Comparison of ENCODE assay signal across 13 mouse cellular contexts in the genomic region with DNA sequence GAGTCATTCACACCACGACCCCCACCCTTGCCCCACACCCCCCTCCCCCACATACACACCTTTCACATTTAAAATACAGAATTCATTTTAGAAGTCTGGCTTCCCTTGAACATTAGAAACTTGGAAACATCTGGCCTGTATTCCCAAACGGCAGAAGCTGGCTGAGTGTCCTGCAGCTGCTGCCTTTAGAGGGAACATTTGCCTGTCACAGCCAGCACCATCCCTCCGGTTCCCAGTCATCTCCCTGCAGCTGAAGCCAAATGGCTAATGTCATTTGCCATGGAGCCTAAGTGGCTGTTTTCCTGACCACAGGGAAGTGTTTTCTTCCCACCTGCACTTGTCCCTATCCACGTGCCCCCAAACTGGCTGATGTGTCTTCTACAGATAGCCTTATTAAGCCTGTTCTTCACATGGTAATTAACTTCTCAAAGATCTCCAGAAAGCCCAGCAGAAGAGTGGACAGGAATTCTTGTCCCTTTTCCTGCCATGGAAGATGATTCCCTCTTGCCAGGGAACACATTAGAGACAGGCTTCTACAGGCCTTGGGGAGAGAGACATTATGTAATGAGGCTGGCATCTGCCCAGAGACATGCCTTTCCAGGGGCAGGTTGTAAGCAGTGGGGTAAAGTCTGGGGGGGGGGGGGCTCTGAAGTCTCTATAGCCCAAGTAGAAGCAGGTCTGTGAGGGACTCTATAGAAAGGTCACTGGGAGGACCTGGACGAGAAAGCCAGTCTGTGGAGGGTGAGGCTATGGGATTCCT. TPM values are rescaled to one million over a fixed set of nuclear protein-coding genes. Genes with fewer than 3 reads are reported as not detected.
DNase-seq lines count a peak whose midpoint lies in the region; ATAC-seq lines count a peak whose summit lies in the region.
"Had no signal": no experiment of that assay in that cellular context is flagged by ENCODE, and none has a peak within 500 bp of the region (broad histone marks: within the 10 kb centered on the region; RNA-seq: fewer than 3 reads in every experiment).

No protein-coding gene starts in this region.

- H3K9ac ChIP-seq in heart, embryonic 12.5 days, result no peak overlapping the region
- H3K9ac ChIP-seq in kidney, embryonic 14.5 days (ENCODE audit: low read depth, low read length), result no peak overlapping the region
- H3K9ac ChIP-seq: limb, embryonic 15.5 days; lung, embryonic 14.5 days had no signal

- H3K9me3 ChIP-seq in heart, embryonic 12.5 days (replicated peaks), result no peaks in the 10 kb centered on the region
- H3K9me3 ChIP-seq in kidney, embryonic 14.5 days (ENCODE audit: control insufficient read depth, low read length), result no peaks in the 10 kb centered on the region
- H3K9me3 ChIP-seq: limb, embryonic 15.5 days had no signal

- H3K4me2 ChIP-seq in heart, embryonic 12.5 days, result no peak overlapping the region
- H3K4me2 ChIP-seq in kidney, embryonic 14.5 days (replicated peaks; ENCODE audit: low read depth, low read length), result no peak overlapping the region
- H3K4me2 ChIP-seq: limb, embryonic 15.5 days; lung, embryonic 14.5 days had no signal

- no peak overlapping the region for H3K4me3 ChIP-seq in heart, embryonic 12.5 days
- H3K4me3 ChIP-seq in kidney, embryonic 14.5 days (ENCODE audit: low read length), result no peak overlapping the region
- H3K4me3 ChIP-seq: limb, embryonic 15.5 days had no signal

- H3K27ac ChIP-seq in heart, embryonic 12.5 days (ENCODE audit: poor library complexity, severe bottlenecking), result no peak overlapping the region
- H3K27ac ChIP-seq in kidney, embryonic 14.5 days (ENCODE audit: low read depth, low read length), result no peak overlapping the region
- H3K27ac ChIP-seq: hindbrain, postnatal 0 days; limb, embryonic 15.5 days had no signal

- H3K27me3 ChIP-seq in heart, embryonic 12.5 days (replicated peaks), result peaks cover 12% of the 10 kb centered on the region
- no peaks in the 10 kb centered on the region for H3K27me3 ChIP-seq in kidney, embryonic 14.5 days (ENCODE audit: control insufficient read depth, insufficient read depth, low read length)
- H3K27me3 ChIP-seq: limb, embryonic 15.5 days had no signal

- H3K36me3 ChIP-seq in heart, embryonic 12.5 days, result no peaks in the 10 kb centered on the region
- no peaks in the 10 kb centered on the region for H3K36me3 ChIP-seq in kidney, embryonic 14.5 days (ENCODE audit: control insufficient read depth, insufficient read depth, low read length)
- H3K36me3 ChIP-seq: limb, embryonic 15.5 days had no signal

- 41% methylated on average over 5 of the region's 5 CpGs for WGBS in heart, embryonic 12.5 days
- WGBS in kidney, embryonic 14.5 days, result 44% methylated on average over 5 of the region's 5 CpGs

- DNase-seq in heart, adult 11 months, result peak; percentile 97
- peak; percentile 61 for DNase-seq in kidney, adult 9 months
- peak; percentile 55 to 60 for DNase-seq in heart, adult 9 months (ENCODE audit: low spot score in 2 of 2)
- no peak for DNase-seq in cerebellum, postnatal 14 days
- DNase-seq: cerebellum, adult 18-20 months; lung, embryonic 14.5 days; right cerebral cortex, adult 18-20 months had no signal

- peaks cover 8% of the 10 kb centered on the region for H3K4me1 ChIP-seq in heart, embryonic 12.5 days (replicated peaks)
- H3K4me1 ChIP-seq in kidney, embryonic 14.5 days (ENCODE audit: control insufficient read depth, insufficient read depth, low read length), result no peaks in the 10 kb centered on the region

- ATAC-seq in heart, embryonic 12.5 days (ENCODE audit: insufficient number of reproducible peaks, low FRiP score), result no peak
- no peak for ATAC-seq in kidney, embryonic 14.5 days (ENCODE audit: low FRiP score, low TSS enrichment)
- no peak for ATAC-seq in inflammation-experienced regulatory T-cells, adult 6 months
- ATAC-seq: forebrain, embryonic 14.5 days; hindbrain, postnatal 0 days had no signal

RNA-seq across cellular contexts. Expression of gene Syn3, which starts 43.2 kb away (rescaled TPM):
- 1.5 TPM in 2 replicates for polyA plus RNA-seq in heart, embryonic 12.5 days (2016; fragmentation: Nextera tagmentation; extraction: Ambion mirVana)
- polyA plus RNA-seq in kidney, embryonic 14.5 days (2014; fragmentation: Nextera tagmentation; extraction: Ambion mirVana), result 6.3 and 8.4 TPM in 2 replicates
- not detected for polyA plus RNA-seq in inflammation-experienced regulatory T-cells, adult 6 months (2017; shearing (Covaris generic))

Comparison
In these comparisons a context has a peak if more than half of its experiments do, and no peak if none do; other contexts are left out.
1. DNase-seq: peak in heart, adult 11 months (single experiment), kidney, adult 9 months (single experiment) and heart, adult 9 months (2 of 2); none in cerebellum, postnatal 14 days (0 of 2).